Mouse (Mus musculus) liver, embryonic 13.5 days (tissue): ENCODE results near the gene Fanca. TPM values are rescaled to one million over a fixed set of nuclear protein-coding genes. Genes with fewer than 3 reads are reported as not detected.
"Not testable (repeated sequence)": the region's sequence is repeated elsewhere in the genome, so short reads cannot be mapped to it uniquely, and the experiment has no call there.

Experiments used
- ATAC-seq: fragments of 200-750 bp; cut with Nextera tagmentation; 2 replicates; pipeline ENCODE4 v1.8.0; 2017; ENCODE audit warnings: low read depth, mild to moderate bottlenecking, moderate number of reproducible peaks, moderate library complexity
- DNase-seq: peaks from one replicate; pipeline ENCODE4 v3.0.0; 2022
- H3K27ac ChIP-seq: fragments of 300-500 bp; sonication (generic); 2 replicates; pipeline ENCODE4 v1.5.1; 2015; ENCODE audit warnings: moderate library complexity, mild to moderate bottlenecking, inconsistent platforms
- H3K27me3 ChIP-seq: fragments of 300-500 bp; sonication (generic); 2 replicates; pipeline ENCODE4 v1.6.1; 2015; ENCODE audit warnings: mild to moderate bottlenecking, inconsistent platforms
- H3K36me3 ChIP-seq: fragments of 300-500 bp; sonication (generic); 2 replicates; pipeline ENCODE4 v1.6.1; 2015; ENCODE audit warnings: mild to moderate bottlenecking, inconsistent platforms
- H3K4me1 ChIP-seq: fragments of 300-500 bp; sonication (generic); replicated peaks from 2 replicates; pipeline ENCODE4 v1.6.1; 2015; ENCODE audit warnings: inconsistent platforms
- H3K4me2 ChIP-seq: fragments of 300-500 bp; sonication (generic); 2 replicates; pipeline ENCODE4 v1.6.1; 2015; ENCODE audit warnings: inconsistent platforms, mild to moderate bottlenecking, moderate library complexity
- H3K4me3 ChIP-seq: fragments of 300-500 bp; sonication (generic); replicated peaks from 2 replicates; pipeline ENCODE4 v1.5.1; 2015; ENCODE audit warnings: mild to moderate bottlenecking, inconsistent platforms
- H3K9ac ChIP-seq: fragments of 300-500 bp; sonication (generic); 2 replicates; pipeline ENCODE4 v1.6.1; 2015; ENCODE audit warnings: mild to moderate bottlenecking, inconsistent platforms
- H3K9me3 ChIP-seq: fragments of 300-500 bp; sonication (generic); replicated peaks from 2 replicates; pipeline ENCODE4 v1.6.1; 2016; ENCODE audit warnings: inconsistent platforms
- WGBS: fragments of 180-500 bp; shearing (Covaris S2); methylation state at CpG from one replicate; pipeline ENCODE4 v1.1.7; 2015; ENCODE audit not compliant: insufficient replicate concordance; 5-methylcytosine and 5-hydroxymethylcytosine counted together
- polyA plus RNA-seq: library from polyadenylated mRNA; unstranded; fragments of >200 nt; fragmentation: Nextera tagmentation; extraction: Ambion mirVana; gene quantifications from 2 replicates; pipeline ENCODE4 v1.2.1, GENCODE M21; 2015

Gene Fanca
- polyA plus RNA-seq, 1 experiment from 2014 or later = 18.3 TPM

DNA sequence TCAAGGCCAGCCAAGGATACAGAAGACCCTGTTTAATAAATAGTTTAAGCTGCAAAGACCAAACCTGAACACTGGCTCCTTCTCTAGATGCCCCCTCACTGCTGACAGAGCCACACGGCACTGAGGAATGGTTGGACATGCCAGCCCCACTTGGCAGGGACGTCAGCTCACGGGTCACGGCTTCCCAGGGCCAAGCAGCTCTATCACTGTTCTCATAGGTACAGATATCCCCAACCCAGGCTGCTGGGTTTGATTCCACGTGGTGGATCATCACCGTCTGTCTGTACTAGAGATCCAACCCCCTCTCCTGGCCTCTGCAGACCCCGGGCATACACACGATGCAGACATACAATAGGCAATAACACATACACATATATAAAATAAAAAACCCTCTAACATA lies 27.7 kb downstream of the Fanca start:
- Histone ChIP-seq H3K27ac (no peak overlapping the region), H3K9ac (no peak overlapping the region), H3K36me3 (peaks cover 82% of the 10 kb centered on the region), H3K9me3 (no peaks in the 10 kb centered on the region), H3K4me3 (no peak overlapping the region), H3K4me1 (no peaks in the 10 kb centered on the region), H3K4me2 (no peak overlapping the region), H3K27me3 (no peaks in the 10 kb centered on the region)
- 93% methylated on average over 8 of the region's 8 CpGs for WGBS
- no peak for ATAC-seq
- no peak for DNase-seq

GRCm38 (mm10) chr8:123290166-123290565 lies 28.2 kb downstream of the Fanca start:
- H3K27ac ChIP-seq = no peak overlapping the region
- no peaks in the 10 kb centered on the region for H3K4me1 ChIP-seq
- 77% methylated on average over 4 of the region's 4 CpGs for WGBS
- H3K9me3 ChIP-seq = no peaks in the 10 kb centered on the region
- H3K36me3 ChIP-seq = peaks cover 81% of the 10 kb centered on the region
- H3K27me3 ChIP-seq = no peaks in the 10 kb centered on the region
- H3K4me2 ChIP-seq = no peak overlapping the region
- no peak overlapping the region for H3K9ac ChIP-seq
- no peak for ATAC-seq
- peak; percentile 19 for DNase-seq
- no peak overlapping the region for H3K4me3 ChIP-seq

GRCm38 (mm10) chr8:123287362-123287761 lies 31.0 kb downstream of the Fanca start:
- Histone ChIP-seq H3K4me3 (no peak overlapping the region), H3K27me3 (no peaks in the 10 kb centered on the region), H3K4me2 (no peak overlapping the region), H3K36me3 (peaks cover 66% of the 10 kb centered on the region), H3K9ac (no peak overlapping the region), H3K9me3 (no peaks in the 10 kb centered on the region), H3K27ac (no peak overlapping the region), H3K4me1 (peaks cover 4% of the 10 kb centered on the region; the same call in 1 of the 2 replicates)
- 88% methylated on average over 17 of the region's 17 CpGs for WGBS
- DNase-seq (no peak), ATAC-seq (no peak)

DNA sequence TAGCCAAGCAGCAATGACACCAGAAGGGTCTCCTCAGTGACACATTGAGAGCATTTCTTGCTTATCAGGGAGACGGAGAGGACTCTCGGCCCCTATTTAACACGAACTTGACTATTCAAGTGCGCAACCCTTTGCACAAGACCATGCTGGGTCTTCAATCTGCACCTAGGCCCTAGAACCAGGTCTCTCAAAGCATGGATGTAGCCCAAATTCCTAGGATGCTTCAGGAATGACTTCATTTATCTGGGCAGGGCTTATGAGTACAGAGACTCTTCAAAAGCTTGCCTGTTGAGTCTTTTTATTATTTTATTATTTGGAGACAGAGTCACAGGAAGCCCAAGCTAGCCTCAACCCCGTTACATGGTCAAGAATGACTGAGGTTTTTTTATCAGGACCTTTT lies 33.9 kb downstream of the Fanca start:
- no peak overlapping the region for H3K4me3 ChIP-seq
- no peak overlapping the region for H3K9ac ChIP-seq
- no peaks in the 10 kb centered on the region for H3K9me3 ChIP-seq
- WGBS = 82% methylated on average over 5 of the region's 5 CpGs
- ATAC-seq = no peak
- no peak for DNase-seq
- H3K27ac ChIP-seq = no peak overlapping the region
- no peak overlapping the region for H3K4me2 ChIP-seq
- H3K4me1 ChIP-seq = peaks cover 4% of the 10 kb centered on the region; the same call in 1 of the 2 replicates
- H3K36me3 ChIP-seq = peaks cover 69% of the 10 kb centered on the region
- H3K27me3 ChIP-seq = no peaks in the 10 kb centered on the region

DNA sequence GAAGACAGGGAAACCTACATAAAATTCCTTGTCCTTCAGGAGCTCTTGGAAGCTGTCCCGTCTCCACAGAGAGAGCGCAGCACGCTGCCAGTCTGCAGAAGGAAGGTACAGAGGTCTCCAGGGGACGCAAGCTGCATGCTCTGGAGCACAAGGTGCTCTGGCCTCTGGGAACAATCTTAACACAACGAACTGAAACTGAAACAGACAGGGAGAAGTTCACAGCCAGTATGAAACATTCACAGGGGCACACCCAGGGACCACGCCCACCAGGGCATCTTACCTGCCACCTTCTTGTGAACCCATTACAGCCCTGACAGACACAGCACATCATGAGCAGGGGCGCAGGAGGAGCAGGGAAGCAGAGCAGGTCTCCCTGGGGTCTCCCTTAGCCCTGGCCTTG lies 34.4 kb downstream of the Fanca start:
- Histone ChIP-seq H3K9ac (0 out of 2 replicates have a peak overlapping the region, but pooled peaks have one; percentile 10), H3K4me2 (no peak overlapping the region), H3K4me1 (peaks cover 4% of the 10 kb centered on the region; the same call in 1 of the 2 replicates), H3K27me3 (no peaks in the 10 kb centered on the region), H3K36me3 (peaks cover 67% of the 10 kb centered on the region), H3K4me3 (no peak overlapping the region), H3K9me3 (no peaks in the 10 kb centered on the region), H3K27ac (no peak overlapping the region)
- ATAC-seq (no peak), DNase-seq (no peak)
- WGBS = 85% methylated on average over 7 of the region's 7 CpGs

- H3K27ac ChIP-seq, H3K9ac ChIP-seq, H3K4me2 ChIP-seq, H3K4me3 ChIP-seq, DNase-seq, H3K9me3 ChIP-seq, H3K27me3 ChIP-seq, ATAC-seq, H3K4me1 ChIP-seq: not testable (repeated sequence)
- WGBS = 81% methylated on average over 6 of the region's 6 CpGs
- H3K36me3 ChIP-seq = peaks cover 67% of the 10 kb centered on the region
These were observed 35.4 kb downstream of the Fanca start for GRCm38 (mm10) chr8:123282994-123283393.

GRCm38 (mm10) chr8:123280302-123281094 lies 37.9 kb downstream of the Fanca start:
- DNase-seq (no peak), ATAC-seq (no peak)
- Histone ChIP-seq H3K9me3 (no peaks in the 10 kb centered on the region), H3K36me3 (peaks cover 60% of the 10 kb centered on the region), H3K4me1 (peaks cover 4% of the 10 kb centered on the region; the same call in 1 of the 2 replicates), H3K27me3 (no peaks in the 10 kb centered on the region), H3K4me3 (no peak overlapping the region), H3K27ac (peak overlapping the region; percentile 0; the same call in 1 of the 2 replicates), H3K4me2 (no peak overlapping the region), H3K9ac (no peak overlapping the region)
- WGBS = 78% methylated on average over 13 of the region's 13 CpGs

DNA sequence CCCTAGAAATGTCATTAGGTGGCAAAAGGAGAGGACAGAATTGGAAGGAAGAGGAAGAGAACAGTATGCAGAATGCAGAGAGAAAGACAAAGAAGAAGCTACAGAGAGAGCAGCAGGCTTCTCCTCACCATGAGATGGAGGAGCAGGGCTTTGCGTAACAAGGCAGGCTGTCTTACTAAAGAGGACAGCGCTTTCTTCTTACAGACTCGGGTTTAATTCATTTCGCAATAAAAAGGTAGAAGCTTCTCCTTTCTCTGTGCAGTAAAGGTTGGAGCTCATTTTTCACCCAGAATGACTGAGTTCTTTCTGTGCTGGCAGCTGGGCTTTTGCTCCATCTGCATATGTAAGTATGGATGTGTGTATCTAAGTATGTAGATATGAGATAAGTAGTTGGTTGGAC lies 38.5 kb downstream of the Fanca start:
- H3K36me3 ChIP-seq = peaks cover 64% of the 10 kb centered on the region
- no peak for ATAC-seq
- no peaks in the 10 kb centered on the region for H3K27me3 ChIP-seq

GRCm38 (mm10) chr8:123278445-123278844 lies 39.9 kb downstream of the Fanca start:
- peaks cover 70% of the 10 kb centered on the region for H3K36me3 ChIP-seq
- 82% methylated on average over 7 of the region's 7 CpGs for WGBS
- H3K4me2 ChIP-seq = no peak overlapping the region
- no peak overlapping the region for H3K27ac ChIP-seq
- ATAC-seq = no peak
- no peak overlapping the region for H3K9ac ChIP-seq
- no peak overlapping the region for H3K4me3 ChIP-seq
- H3K4me1 ChIP-seq = no peaks in the 10 kb centered on the region
- no peaks in the 10 kb centered on the region for H3K9me3 ChIP-seq
- DNase-seq = no peak
- H3K27me3 ChIP-seq = no peaks in the 10 kb centered on the region

More for the DNA sequence above, 38.5 kb downstream of the Fanca start:
- Histone ChIP-seq H3K4me3 (no peak overlapping the region), H3K4me1 (peaks cover 4% of the 10 kb centered on the region; the same call in 1 of the 2 replicates), H3K27ac (no peak overlapping the region), H3K4me2 (no peak overlapping the region), H3K9me3 (no peaks in the 10 kb centered on the region), H3K9ac (no peak overlapping the region)
- no peak for DNase-seq
- 69% methylated on average over 4 of the region's 4 CpGs for WGBS

DNA sequence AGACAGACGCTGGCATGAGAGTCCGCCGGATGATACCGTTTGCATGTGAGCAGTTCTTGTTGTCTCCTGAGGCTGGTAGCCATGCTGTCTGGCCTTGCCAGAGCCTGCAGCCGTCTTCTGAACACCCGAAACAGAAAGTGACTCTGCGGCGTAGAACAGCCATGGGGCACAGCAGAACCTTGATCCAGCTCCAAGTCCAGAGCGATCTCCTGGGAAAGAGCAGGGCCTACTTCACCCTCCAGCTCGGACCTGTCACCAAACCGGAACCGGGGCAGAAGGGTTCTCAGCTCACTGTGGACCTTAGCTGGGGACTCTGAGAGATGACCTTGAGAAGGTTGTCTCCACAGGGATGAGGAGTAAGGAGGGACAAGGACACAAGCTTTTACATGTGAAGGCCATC lies 43.3 kb downstream of the Fanca start:
- WGBS = 83% methylated on average over 12 of the region's 12 CpGs
- ATAC-seq (no peak), DNase-seq (no peak)
- Histone ChIP-seq H3K36me3 (peaks cover 77% of the 10 kb centered on the region), H3K4me2 (no peak overlapping the region), H3K27me3 (no peaks in the 10 kb centered on the region), H3K4me1 (no peaks in the 10 kb centered on the region), H3K9me3 (no peaks in the 10 kb centered on the region), H3K9ac (no peak overlapping the region), H3K27ac (no peak overlapping the region), H3K4me3 (no peak overlapping the region)

- Histone ChIP-seq H3K36me3 (peaks cover 80% of the 10 kb centered on the region), H3K4me2 (no peak overlapping the region), H3K9me3 (no peaks in the 10 kb centered on the region), H3K4me3 (no peak overlapping the region), H3K9ac (no peak overlapping the region; the same call in 1 of the 2 replicates), H3K27ac (no peak overlapping the region), H3K4me1 (no peaks in the 10 kb centered on the region), H3K27me3 (no peaks in the 10 kb centered on the region)
- ATAC-seq = no peak
- no peak for DNase-seq
- WGBS = 76% methylated on average over 5 of the region's 5 CpGs
These were observed 43.9 kb downstream of the Fanca start for GRCm38 (mm10) chr8:123274447-123274846.

- no peak overlapping the region for H3K27ac ChIP-seq
- no peaks in the 10 kb centered on the region for H3K9me3 ChIP-seq
- H3K36me3 ChIP-seq = peaks cover 87% of the 10 kb centered on the region
- no peaks in the 10 kb centered on the region for H3K27me3 ChIP-seq
- no peak overlapping the region for H3K4me3 ChIP-seq
- H3K4me2 ChIP-seq = no peak overlapping the region
- no peaks in the 10 kb centered on the region; the same call in 1 of the 2 replicates for H3K4me1 ChIP-seq
- WGBS = 67% methylated on average over 4 of the region's 4 CpGs
- ATAC-seq = no peak
- no peak overlapping the region for H3K9ac ChIP-seq
- no peak for DNase-seq
These were observed 46.5 kb downstream of the Fanca start for GRCm38 (mm10) chr8:123271901-123272300.
